Mouse (Mus musculus) liver, embryonic 14.5 days (tissue): ENCODE measurements at regions not wholly inside any gene's neighbourhood (a gene's known extent, or its start where the extent isn't known, plus 50 kb on each side); places are given as distances from the start of the nearest gene placed in this dataset.
A peak's percentile ranks its signal among the peaks of the same experiment; 100 is the strongest.

Source experiments
- ATAC-seq: fragments of 200-750 bp; cut with Nextera tagmentation; 2 replicates; pipeline ENCODE4 v1.8.0; 2017; ENCODE audit warnings: moderate number of reproducible peaks, mild to moderate bottlenecking, moderate library complexity; ENCODE audit not compliant: insufficient read depth
- DNase-seq, 3 experiments: peaks; one replicate each; pipeline ENCODE4 v3.0.0-alpha.2; 2012 to 2013; ENCODE audit warnings: low read depth in 3 of 3, low spot score in 3 of 3
- H3K27ac ChIP-seq: fragments of 300-500 bp; sonication (generic); 2 replicates; pipeline ENCODE4 v1.5.1; 2014; ENCODE audit warnings: moderate library complexity, mild to moderate bottlenecking, control low read depth, inconsistent platforms
- H3K27me3 ChIP-seq: fragments of 300-500 bp; sonication (generic); 2 replicates; pipeline ENCODE4 v1.6.1; 2014; ENCODE audit warnings: mild to moderate bottlenecking, low read length, moderate library complexity; ENCODE audit not compliant: control insufficient read depth, insufficient read depth
- H3K36me3 ChIP-seq: fragments of 300-500 bp; sonication (generic); replicated peaks from 2 replicates; pipeline ENCODE4 v1.6.1; 2014; ENCODE audit warnings: low read depth; ENCODE audit not compliant: control insufficient read depth, insufficient read depth
- H3K4me1 ChIP-seq, 2 experiments: fragments of 200-500 bp in 1 of 2; fragments of 300-500 bp in 1 of 2; sonication (generic) in 1 of 2; replicated peaks; 2 replicates each; pipeline ENCODE4 v1.6.1; 2012 to 2014; ENCODE audit warnings: antibody characterized with exemption in 1 of 2, inconsistent platforms in 1 of 2, low read length in 1 of 2; ENCODE audit not compliant: control insufficient read depth in 2 of 2, insufficient read depth in 2 of 2
- H3K4me2 ChIP-seq: fragments of 300-500 bp; sonication (generic); 2 replicates; pipeline ENCODE4 v1.6.1; 2014; ENCODE audit warnings: low read depth, mild to moderate bottlenecking, control low read depth, moderate library complexity
- H3K4me3 ChIP-seq, 2 experiments: fragments of 200-500 bp in 1 of 2; fragments of 300-500 bp in 1 of 2; sonication (generic) in 1 of 2; 2 replicates each; pipeline ENCODE4 v1.5.1; 2012 to 2014; ENCODE audit warnings: low read depth in 2 of 2, low read length in 2 of 2, mild to moderate bottlenecking in 2 of 2, control low read depth in 1 of 2, inconsistent platforms in 1 of 2, moderate library complexity in 1 of 2; ENCODE audit not compliant: insufficient read depth in 1 of 2
- H3K9ac ChIP-seq: fragments of 300-500 bp; sonication (generic); replicated peaks from 2 replicates; pipeline ENCODE4 v1.6.1; 2014; ENCODE audit warnings: mild to moderate bottlenecking, control low read depth, moderate library complexity
- H3K9me3 ChIP-seq: fragments of 300-500 bp; sonication (generic); 2 replicates; pipeline ENCODE4 v1.6.1; 2016; ENCODE audit warnings: low read length, mixed read lengths; ENCODE audit not compliant: control insufficient read depth
- CTCF ChIP-seq: IDR thresholded peaks from 2 replicates; pipeline ENCODE4 v1.5.1; 2016; ENCODE audit warnings: antibody characterized with exemption, low read depth, control low read depth
- EP300 ChIP-seq: IDR thresholded peaks from 2 replicates; pipeline ENCODE4 v1.6.1; 2016; ENCODE audit warnings: antibody characterized with exemption, low read depth
- WGBS: fragments of 180-500 bp; shearing (Covaris S2); extraction: QIAGEN DNeasy Blood & Tissue Kit; methylation state at CpG from one replicate; pipeline ENCODE4 v1.1.7; 2014; ENCODE audit not compliant: insufficient replicate concordance; 5-methylcytosine and 5-hydroxymethylcytosine counted together

DNA sequence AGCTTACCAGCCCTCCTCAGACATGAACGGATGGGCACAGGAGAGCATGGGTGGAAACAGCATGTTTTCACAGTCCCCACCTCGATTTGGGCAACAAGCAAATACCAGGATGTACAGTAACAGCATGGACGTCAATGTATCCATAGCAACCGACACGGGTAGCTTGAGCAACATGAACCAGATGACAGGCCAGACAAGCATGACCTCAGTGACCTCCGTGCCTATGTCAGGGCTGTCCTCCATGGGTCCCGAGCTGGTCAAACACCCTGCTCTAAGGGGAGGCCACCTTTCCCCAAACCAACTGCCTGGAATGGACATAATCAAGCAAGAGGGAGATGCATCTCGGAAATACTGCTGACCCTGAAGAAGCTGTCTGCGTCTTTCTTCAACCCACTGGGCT, 211.7 kb upstream of the Arid2 start:
- TF ChIP-seq EP300 (no peak), CTCF (no peak)
- no peak for DNase-seq
- Histone ChIP-seq H3K36me3 (no peaks in the 10 kb centered on the region), H3K4me1 (no peaks in the 10 kb centered on the region; a peak in 1 of 4 replicates), H3K4me3 (no peak overlapping the region), H3K9me3 (no peaks in the 10 kb centered on the region), H3K9ac (no peak overlapping the region), H3K27ac (no peak overlapping the region), H3K27me3 (no peaks in the 10 kb centered on the region), H3K4me2 (no peak overlapping the region)
- WGBS, result 56% methylated on average over 9 of the region's 9 CpGs
- ATAC-seq, result peak; percentile 65

DNA sequence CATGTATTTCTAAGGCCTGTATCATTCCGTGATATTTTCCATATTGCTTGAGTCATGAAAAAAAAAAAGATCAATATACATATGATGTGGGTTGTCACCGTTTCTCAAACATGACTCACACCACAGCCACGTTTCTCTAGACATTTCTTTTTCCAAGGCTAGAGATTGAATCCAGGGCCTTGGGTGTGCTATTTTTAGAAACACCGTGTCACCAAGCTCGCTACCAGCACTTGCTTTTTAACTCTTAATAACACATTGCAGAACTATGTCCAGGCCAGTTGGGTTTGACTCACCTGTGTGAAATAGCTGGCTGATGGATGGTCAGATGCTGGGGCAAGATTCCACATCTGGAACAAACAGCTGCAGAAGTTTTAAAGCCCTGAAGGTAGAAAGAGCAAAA, 209.6 kb upstream of the Arid2 start:
- no peak overlapping the region for H3K4me3 ChIP-seq
- 37% methylated on average over 5 of the region's 5 CpGs for WGBS
- no peak overlapping the region for H3K4me2 ChIP-seq
- no peak overlapping the region for H3K9ac ChIP-seq
- H3K27me3 ChIP-seq, result no peaks in the 10 kb centered on the region
- TF ChIP-seq EP300, result no peak
- no peak for TF ChIP-seq CTCF
- no peak for DNase-seq
- H3K9me3 ChIP-seq, result no peaks in the 10 kb centered on the region
- ATAC-seq, result no peak
- no peaks in the 10 kb centered on the region; a peak in 1 of 4 replicates for H3K4me1 ChIP-seq
- H3K27ac ChIP-seq, result no peak overlapping the region
- no peaks in the 10 kb centered on the region for H3K36me3 ChIP-seq

DNA sequence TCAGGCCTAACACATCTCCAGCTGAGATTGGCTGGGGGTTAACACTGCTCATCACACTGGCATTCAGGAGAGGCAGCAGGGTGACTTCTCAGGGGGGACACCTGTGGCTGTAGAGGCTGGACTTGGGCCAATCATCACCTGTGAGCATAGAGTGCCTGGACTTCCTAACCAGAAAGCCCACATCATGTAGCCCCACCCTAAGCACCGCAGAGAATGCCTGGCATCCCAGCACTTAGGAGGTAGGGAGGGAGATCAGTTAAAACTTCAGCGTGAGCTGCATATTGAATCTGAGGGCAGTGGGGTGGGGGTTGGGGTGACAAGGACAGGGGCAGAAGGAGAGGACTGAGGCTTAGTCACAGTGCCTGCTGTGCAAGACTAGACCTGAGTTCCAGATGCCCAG, 208.7 kb upstream of the Arid2 start:
- DNase-seq, result no peak
- WGBS, result 52% methylated on average over 2 of the region's 2 CpGs

DNA sequence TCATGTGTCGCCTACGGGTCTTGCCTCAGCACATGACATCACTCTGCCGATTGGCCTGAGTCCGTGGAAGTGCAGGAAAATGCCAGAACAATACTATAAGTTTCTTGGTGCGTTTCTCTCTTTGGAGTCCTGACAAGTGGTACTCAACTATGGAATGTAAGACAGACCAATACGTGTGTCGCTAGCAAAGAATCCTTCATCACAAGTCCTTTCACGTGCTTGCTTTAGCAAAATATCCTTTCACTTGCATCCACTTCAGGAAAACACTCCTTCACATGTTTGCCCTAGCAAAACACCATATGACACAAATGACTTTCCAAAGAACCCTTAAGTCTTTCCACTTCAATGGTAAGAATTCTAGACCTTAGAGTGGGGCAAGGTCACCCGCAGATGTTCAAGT, 197.6 kb upstream of the Arid2 start:
- no peak overlapping the region for H3K9ac ChIP-seq
- H3K36me3 ChIP-seq, result no peaks in the 10 kb centered on the region
- H3K4me1 ChIP-seq, result no peaks in the 10 kb centered on the region
- DNase-seq (no peak), ATAC-seq (no peak)
- WGBS, result 70% methylated on average over 9 of the region's 9 CpGs
- H3K9me3 ChIP-seq, result no peaks in the 10 kb centered on the region
- H3K4me2 ChIP-seq, result no peak overlapping the region
- H3K27ac ChIP-seq, result no peak overlapping the region
- no peaks in the 10 kb centered on the region for H3K27me3 ChIP-seq
- H3K4me3 ChIP-seq, result no peak overlapping the region
- TF ChIP-seq CTCF (no peak), EP300 (no peak)

More for the DNA sequence above, 208.7 kb upstream of the Arid2 start:
- H3K4me2 ChIP-seq, result no peak overlapping the region
- no peak for TF ChIP-seq EP300
- TF ChIP-seq CTCF, result no peak
- no peak overlapping the region for H3K27ac ChIP-seq
- ATAC-seq, result no peak
- no peaks in the 10 kb centered on the region for H3K27me3 ChIP-seq
- no peaks in the 10 kb centered on the region for H3K9me3 ChIP-seq
- no peaks in the 10 kb centered on the region; a peak in 1 of 4 replicates for H3K4me1 ChIP-seq
- H3K9ac ChIP-seq, result no peak overlapping the region
- no peaks in the 10 kb centered on the region for H3K36me3 ChIP-seq
- H3K4me3 ChIP-seq, result no peak overlapping the region

DNA sequence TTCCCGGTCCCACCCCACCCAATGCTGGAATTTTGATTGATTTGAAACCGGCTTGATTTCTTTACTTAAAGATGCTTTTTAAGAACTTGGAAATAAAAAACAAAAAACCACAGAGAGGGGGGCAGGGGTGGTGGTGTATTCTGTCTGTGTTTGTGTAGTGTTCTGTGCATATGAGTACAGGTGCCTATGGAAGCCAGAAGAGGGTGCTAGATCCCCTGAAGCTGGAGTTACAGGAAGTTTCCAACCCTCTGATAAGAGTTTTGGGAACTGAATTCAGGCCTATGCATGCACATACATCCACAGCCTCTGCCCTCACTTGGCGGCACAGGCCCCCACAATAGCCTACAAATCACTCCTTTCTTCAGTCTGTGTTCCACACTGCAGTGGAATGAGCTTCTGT, 190.9 kb upstream of the Arid2 start:
- no peak for ATAC-seq
- no peaks in the 10 kb centered on the region for H3K4me1 ChIP-seq
- 60% methylated on average over 3 of the region's 3 CpGs for WGBS
- no peak overlapping the region for H3K9ac ChIP-seq
- no peaks in the 10 kb centered on the region for H3K36me3 ChIP-seq
- H3K4me3 ChIP-seq, result no peak overlapping the region
- no peak for TF ChIP-seq EP300
- peak; percentile 13; the same call in 1 of the 2 replicates for TF ChIP-seq CTCF
- H3K9me3 ChIP-seq, result no peaks in the 10 kb centered on the region
- no peak overlapping the region for H3K27ac ChIP-seq
- no peak for DNase-seq
- no peak overlapping the region for H3K4me2 ChIP-seq
- H3K27me3 ChIP-seq, result no peaks in the 10 kb centered on the region
